Mouse (Mus musculus) lung, postnatal 0 days (tissue): ENCODE results near the gene Arfgap3.

Experiments used
- CTCF ChIP-seq: IDR thresholded peaks from 2 replicates; pipeline ENCODE4 v1.5.1; 2016; ENCODE audit warnings: antibody characterized with exemption, mild to moderate bottlenecking
- EP300 ChIP-seq: IDR thresholded peaks from 2 replicates; pipeline ENCODE4 v1.6.1; 2016; ENCODE audit warnings: antibody characterized with exemption, mild to moderate bottlenecking, control low read depth

DNA sequence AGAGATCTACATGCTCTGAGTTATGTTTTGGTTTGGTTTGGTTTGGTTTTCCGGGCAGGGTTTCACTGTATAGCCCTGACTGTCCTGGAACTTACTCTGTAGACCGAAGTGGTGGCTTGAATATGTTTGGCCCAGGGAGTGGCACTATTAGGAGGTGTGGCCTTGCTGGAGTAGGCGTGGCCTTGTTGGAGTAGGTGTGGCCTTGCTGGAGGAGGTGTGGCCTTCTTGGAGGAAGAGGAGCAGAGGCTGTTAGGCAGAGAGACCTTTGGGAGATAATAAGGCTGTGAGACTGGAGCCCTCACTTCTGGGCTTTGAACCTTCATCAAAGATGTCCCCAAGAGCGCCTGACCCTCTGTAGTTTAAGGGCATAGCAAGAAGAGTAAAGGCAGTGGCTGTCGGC lies 71.5 kb downstream of the Arfgap3 start:
- TF ChIP-seq EP300 (no peak), CTCF (no peak)
